Mouse (Mus musculus) ES-Bruce4 (cell line): ENCODE data around the gene Dnah17. TPM values are rescaled to one million over a fixed set of nuclear protein-coding genes. Genes with fewer than 3 reads are reported as not detected.

Experiments used
- H3K27ac ChIP-seq: 2 replicates; pipeline ENCODE4 v1.5.1; 2012; ENCODE audit warnings: low read length, inconsistent platforms; ENCODE audit not compliant: insufficient read depth
- H3K27me3 ChIP-seq: 2 replicates; pipeline ENCODE4 v1.6.1; 2012; ENCODE audit warnings: mild to moderate bottlenecking, low read length, inconsistent platforms; ENCODE audit not compliant: control insufficient read depth, poor library complexity, insufficient read depth, severe bottlenecking
- H3K36me3 ChIP-seq: 2 replicates; pipeline ENCODE4 v1.6.1; 2012; ENCODE audit warnings: inconsistent platforms, mild to moderate bottlenecking, low read length, moderate library complexity; ENCODE audit not compliant: control insufficient read depth, poor library complexity, insufficient read depth, severe bottlenecking
- H3K4me1 ChIP-seq: one replicate; pipeline ENCODE4 v1.8.1; 2011; ENCODE audit warnings: low read length; ENCODE audit not compliant: control insufficient read depth, insufficient read depth
- H3K4me3 ChIP-seq: 2 replicates; pipeline ENCODE4 v1.5.1; 2011; ENCODE audit warnings: low read depth, mild to moderate bottlenecking, low read length
- H3K9ac ChIP-seq: 2 replicates; pipeline ENCODE4 v1.6.1; 2012; ENCODE audit warnings: low read depth, mild to moderate bottlenecking, inconsistent platforms; ENCODE audit not compliant: poor library complexity, severe bottlenecking
- H3K9me3 ChIP-seq: replicated peaks from 2 replicates; pipeline ENCODE4 v1.6.1; 2012; ENCODE audit warnings: mild to moderate bottlenecking, low read length, inconsistent platforms; ENCODE audit not compliant: control insufficient read depth, poor library complexity, insufficient read depth, severe bottlenecking
- CTCF ChIP-seq: IDR thresholded peaks from one replicate; pipeline ENCODE4 v1.8.1; 2011; ENCODE audit warnings: low read depth, low read length
- EP300 ChIP-seq: IDR thresholded peaks from 2 replicates; pipeline ENCODE4 v1.6.1; 2011; ENCODE audit warnings: low read depth, low read length; ENCODE audit not compliant: insufficient read depth
- POLR2A ChIP-seq: IDR thresholded peaks from one replicate; pipeline ENCODE4 v1.8.1; 2011; ENCODE audit warnings: low read length; ENCODE audit not compliant: insufficient read depth
- polyA plus RNA-seq: library from polyadenylated mRNA; stranded (reverse); fragments of >200 nt; gene quantifications from 2 replicates; pipeline ENCODE4 v1.2.4, GENCODE M21; 2011; ENCODE audit warnings: low read depth; ENCODE audit not compliant: missing spikeins, insufficient read depth, insufficient read length

Gene Dnah17
- polyA plus RNA-seq, 1 experiment = 0.49 TPM

DNA sequence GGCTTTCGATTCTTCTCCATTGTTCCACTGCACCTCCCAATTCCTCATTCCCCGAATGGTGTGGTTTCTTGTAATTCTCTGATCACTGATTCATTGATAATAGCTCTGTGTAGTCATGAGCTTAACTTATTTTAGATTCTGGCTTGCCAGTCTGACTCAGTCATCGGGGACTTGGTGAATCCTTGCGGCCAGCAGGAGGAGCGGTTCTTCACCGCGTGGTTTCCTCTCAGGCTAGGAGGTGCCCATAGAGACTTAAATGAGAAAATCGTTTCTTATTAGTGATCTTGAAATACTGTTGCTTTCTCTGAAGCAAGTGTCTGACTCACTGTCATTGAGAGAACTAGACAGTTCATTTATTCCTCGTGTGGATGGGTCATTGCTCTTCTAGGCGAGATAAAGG, 140.5 kb downstream of the Dnah17 start:
- H3K27ac ChIP-seq = no peak overlapping the region

DNA sequence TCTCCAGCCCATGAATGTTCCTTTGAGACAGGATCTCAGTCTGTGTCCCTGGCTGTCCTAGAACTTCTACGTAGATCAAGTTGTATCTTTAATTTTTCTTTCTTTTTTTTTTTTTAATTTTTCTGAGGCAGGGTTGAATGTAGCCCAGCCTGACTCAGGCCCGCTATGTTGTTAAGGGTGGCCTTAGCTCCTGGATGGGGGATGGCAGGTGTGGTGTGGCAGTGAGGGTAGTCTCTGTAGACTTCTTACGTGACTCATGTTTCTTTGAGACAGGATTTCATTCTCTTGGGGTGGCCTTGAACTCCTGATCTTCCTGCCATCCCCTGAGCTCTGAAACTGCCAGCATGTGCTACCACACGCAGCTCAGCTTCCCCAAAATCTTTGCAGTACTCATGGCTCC, 141.2 kb downstream of the Dnah17 start:
- no peaks in the 10 kb centered on the region for H3K36me3 ChIP-seq
- TF ChIP-seq CTCF (no peak), EP300 (no peak)
- H3K4me1 ChIP-seq = peaks cover 8% of the 10 kb centered on the region
- H3K4me3 ChIP-seq = no peak overlapping the region
- no peaks in the 10 kb centered on the region for H3K27me3 ChIP-seq
- no peak overlapping the region for H3K9ac ChIP-seq
- no peaks in the 10 kb centered on the region for H3K9me3 ChIP-seq
- no peak overlapping the region for H3K27ac ChIP-seq

More for the DNA sequence above, 140.5 kb downstream of the Dnah17 start:
- TF ChIP-seq POLR2A (no peak), EP300 (no peak), CTCF (no peak)
- H3K36me3 ChIP-seq = no peaks in the 10 kb centered on the region
- H3K4me1 ChIP-seq = peaks cover 11% of the 10 kb centered on the region
- no peak overlapping the region for H3K9ac ChIP-seq
- no peaks in the 10 kb centered on the region for H3K9me3 ChIP-seq
- H3K27me3 ChIP-seq = no peaks in the 10 kb centered on the region
- H3K4me3 ChIP-seq = no peak overlapping the region

DNA sequence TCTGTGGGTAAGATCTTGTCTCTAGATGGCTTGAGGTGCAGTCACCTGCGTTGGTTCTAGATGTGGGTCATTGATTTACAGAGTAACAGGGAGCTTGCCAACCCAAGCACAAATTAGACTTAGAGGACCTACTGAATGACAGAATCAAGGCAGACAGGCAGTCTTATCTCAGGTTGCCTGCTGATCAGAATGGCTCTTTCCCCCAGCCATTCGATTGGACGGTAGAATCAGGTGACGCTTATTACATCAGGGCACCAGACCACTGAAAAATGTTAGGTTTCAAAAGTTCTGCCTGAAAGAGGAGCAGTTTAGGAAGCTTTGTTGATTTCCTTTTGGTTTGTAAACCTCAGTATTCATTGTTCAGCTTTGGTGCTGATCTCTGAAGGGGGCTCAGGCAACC, 142.5 kb downstream of the Dnah17 start:
- no peaks in the 10 kb centered on the region for H3K9me3 ChIP-seq
- peaks cover 9% of the 10 kb centered on the region for H3K4me1 ChIP-seq
- peak overlapping the region; percentile 33 for H3K27ac ChIP-seq
- peak overlapping the region; percentile 97 for H3K4me3 ChIP-seq
- H3K36me3 ChIP-seq = no peaks in the 10 kb centered on the region
- H3K27me3 ChIP-seq = no peaks in the 10 kb centered on the region
- H3K9ac ChIP-seq = peak overlapping the region; percentile 80
- TF ChIP-seq CTCF (no peak), POLR2A (no peak), EP300 (no peak)

DNA sequence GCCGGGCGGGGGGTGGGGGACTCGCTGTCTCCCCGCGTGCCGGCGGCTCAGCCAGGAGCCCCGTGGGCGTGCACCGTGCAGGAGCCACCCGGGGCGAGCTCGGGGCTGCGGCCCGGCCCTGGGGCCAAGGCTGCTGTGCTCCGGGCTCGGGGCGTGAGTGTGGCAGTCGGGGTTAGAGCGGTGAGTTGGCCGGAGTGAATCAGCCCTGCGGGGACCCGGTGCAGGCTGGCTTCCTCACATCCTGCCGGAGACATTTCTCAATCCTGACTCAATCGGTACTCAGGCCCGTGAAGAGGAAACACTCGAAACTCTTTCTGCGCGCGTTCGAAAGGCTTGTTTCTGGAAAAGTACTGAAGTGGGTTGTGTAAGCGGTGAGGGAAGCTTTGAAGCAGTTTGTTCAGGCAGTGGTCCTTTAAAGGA, 143.4 kb downstream of the Dnah17 start:
- H3K9me3 ChIP-seq = no peaks in the 10 kb centered on the region
- peak overlapping the region; percentile 97 for H3K4me3 ChIP-seq
- H3K27ac ChIP-seq = no peak overlapping the region
- H3K27me3 ChIP-seq = no peaks in the 10 kb centered on the region
- peaks cover 3% of the 10 kb centered on the region for H3K4me1 ChIP-seq
- H3K36me3 ChIP-seq = no peaks in the 10 kb centered on the region
- TF ChIP-seq EP300 = no peak
- no peak for TF ChIP-seq POLR2A
- TF ChIP-seq CTCF = no peak
- peak overlapping the region; percentile 80 for H3K9ac ChIP-seq

DNA sequence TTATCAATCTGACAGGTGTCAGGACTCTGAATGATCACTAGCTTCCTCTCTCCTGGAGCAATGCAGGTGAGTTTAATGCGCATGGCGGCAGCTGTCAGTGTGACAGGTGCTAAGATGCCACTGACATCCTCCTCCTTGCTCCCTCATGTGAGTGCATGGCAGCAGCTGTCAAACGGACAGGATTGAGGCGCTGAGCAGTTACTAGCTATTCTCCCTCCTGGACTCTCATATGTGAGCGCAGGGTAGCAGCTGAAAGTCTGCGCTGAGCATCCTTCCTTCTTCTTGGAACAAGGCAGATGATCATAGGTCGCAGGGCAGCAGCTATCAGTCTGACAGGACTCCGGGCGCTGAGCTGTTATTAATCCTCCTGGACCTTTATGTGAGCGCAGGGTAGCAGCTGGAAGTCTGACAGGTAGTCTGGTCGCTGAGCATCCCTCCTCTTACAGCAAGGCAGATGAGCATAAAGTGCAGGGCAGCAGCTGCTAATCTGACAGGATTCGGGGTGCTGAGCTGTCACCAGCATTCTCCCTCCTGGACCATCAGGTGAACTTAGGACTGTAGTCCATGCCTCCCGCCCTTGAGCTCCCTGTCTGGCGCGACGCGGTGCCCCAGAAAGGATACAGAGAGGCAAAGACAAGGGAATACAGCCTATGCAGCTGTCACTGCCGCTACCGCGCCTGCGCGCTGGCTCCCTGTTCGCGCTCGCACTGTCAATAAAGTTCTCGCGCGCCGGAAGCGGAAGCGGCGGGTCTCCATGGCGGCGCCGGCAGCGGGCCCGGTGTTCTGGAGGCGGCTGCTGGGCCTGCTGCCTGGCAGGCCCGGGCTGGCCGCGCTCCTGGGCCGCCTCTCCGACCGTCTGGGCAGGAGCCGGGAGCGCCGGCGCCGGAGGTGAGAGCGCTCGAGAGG, 144.1 kb downstream of the Dnah17 start, which contains the start of gene Pgs1:
TSS of gene Pgs1 (plus strand) at position 167 of the 906 bp plus-strand sequence.
- H3K9ac ChIP-seq = peak within 1 kb of the TSS; percentile 80
- no peaks in the 10 kb centered on the region for H3K27me3 ChIP-seq
- H3K4me3 ChIP-seq = peak within 1 kb of the TSS; percentile 97
- TF ChIP-seq POLR2A (no peak), CTCF (no peak), EP300 (no peak)
- H3K9me3 ChIP-seq = no peaks in the 10 kb centered on the region
- H3K27ac ChIP-seq = no peak within 1 kb of the TSS
- peaks cover 3% of the 10 kb centered on the region for H3K4me1 ChIP-seq
- H3K36me3 ChIP-seq = no peaks in the 10 kb centered on the region

DNA sequence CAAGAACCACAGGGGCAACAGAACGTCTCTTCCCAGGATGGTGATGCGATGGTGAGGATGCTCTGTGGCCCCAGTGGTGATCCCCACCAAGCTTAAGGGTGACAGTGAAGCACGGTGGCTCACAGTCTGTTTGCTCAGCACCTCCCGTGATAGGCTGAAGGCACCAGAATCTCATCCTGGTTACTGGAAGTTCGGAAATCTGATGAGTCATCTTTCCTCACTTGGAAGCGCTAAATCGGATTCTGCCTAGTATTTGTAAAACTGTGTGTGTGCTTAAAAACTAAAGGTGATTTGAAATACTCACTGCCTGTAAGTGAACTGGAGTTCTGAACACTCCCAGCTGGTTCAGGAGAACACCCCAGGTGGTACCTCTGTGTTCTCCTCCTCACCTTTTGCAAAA, 146.7 kb downstream of the Dnah17 start:
- Histone ChIP-seq H3K36me3 (no peaks in the 10 kb centered on the region), H3K4me3 (no peak overlapping the region), H3K4me1 (peaks cover 3% of the 10 kb centered on the region), H3K27me3 (no peaks in the 10 kb centered on the region), H3K9me3 (no peaks in the 10 kb centered on the region), H3K9ac (no peak overlapping the region), H3K27ac (peak overlapping the region; percentile 29; the same call in 1 of the 2 replicates)
- TF ChIP-seq EP300 (no peak), POLR2A (no peak), CTCF (no peak)
